Mouse (Mus musculus): Measurements from ENCODE around the gene Foxn2. TPM values are rescaled to one million over a fixed set of nuclear protein-coding genes. Genes with fewer than 3 reads are reported as not detected.

Gene Foxn2
- polyA plus RNA-seq, 1 experiment = 4.3 TPM

DNA sequence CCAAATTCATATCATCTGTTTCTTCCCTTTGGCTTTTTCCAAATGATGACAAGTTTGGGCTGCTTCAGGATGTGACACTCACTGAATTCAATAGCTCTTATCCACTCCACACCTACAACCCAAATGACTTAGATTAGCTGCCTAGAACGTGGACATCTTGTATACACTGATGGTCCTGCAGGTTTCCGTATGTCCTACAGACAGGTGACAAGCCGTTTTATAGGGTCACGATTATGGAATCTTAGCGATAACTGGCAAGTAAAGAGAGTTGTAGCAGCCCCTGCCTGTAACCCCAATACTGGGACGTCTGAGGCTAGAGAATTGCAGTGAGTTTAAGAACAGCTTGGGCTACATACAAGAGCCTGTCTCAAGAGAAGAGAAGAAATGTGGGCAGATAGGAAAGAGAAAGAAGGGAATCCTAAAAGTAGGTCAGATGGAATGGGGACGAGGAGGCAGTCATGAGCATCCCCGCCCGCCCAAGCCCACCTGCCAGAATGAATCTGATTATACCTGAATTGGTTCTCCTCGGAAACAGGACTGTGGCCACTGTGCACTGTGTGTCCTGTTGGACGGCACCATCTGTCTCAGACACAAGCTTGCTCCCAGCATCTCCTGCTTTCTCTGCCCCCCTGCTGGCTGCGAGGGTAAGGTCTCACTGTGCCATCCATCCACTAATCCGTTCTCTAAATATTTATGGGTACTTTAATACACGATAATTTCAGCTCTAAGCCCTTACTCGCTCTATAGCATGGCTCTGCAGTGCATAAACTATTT, 39.6 kb upstream of the Foxn2 start:
- Histone ChIP-seq H3ac (ENCODE audit: control insufficient read depth, insufficient read length) (no peak overlapping the region), H3K4me3 (no peak overlapping the region), H3K79me2 (ENCODE audit: control insufficient read depth, insufficient read depth) (no peaks in the 10 kb centered on the region), H3K36me3 (ENCODE audit: control insufficient read depth, insufficient read depth) (no peaks in the 10 kb centered on the region), H3K4me2 (ENCODE audit: low read depth) (no peak overlapping the region), H3K27me3 (ENCODE audit: control insufficient read depth, insufficient read depth, insufficient read length) (no peaks in the 10 kb centered on the region)
- TF ChIP-seq CEBPB (IDR thresholded peaks at IDR 0.05; ENCODE audit: insufficient read depth, poor library complexity, severe bottlenecking) (no peak), E2F4 (IDR thresholded peaks at IDR 0.05; ENCODE audit: insufficient read depth) (no peak), TCF12 (IDR thresholded peaks at IDR 0.05; ENCODE audit: insufficient read depth, poor library complexity, severe bottlenecking) (no peak), TCF3 (IDR thresholded peaks at IDR 0.05; ENCODE audit: insufficient read length, low read depth) (no peak), POLR2A (IDR thresholded peaks at IDR 0.05; ENCODE audit: insufficient read length, low read depth) (no peak), MAX (IDR thresholded peaks at IDR 0.05; ENCODE audit: low read depth) (no peak), SRF (IDR thresholded peaks at IDR 0.05; ENCODE audit: control insufficient read depth, insufficient read length, low read depth) (no peak), MYOD1 (IDR thresholded peaks at IDR 0.05; ENCODE audit: control insufficient read depth in 1 of 3, insufficient read length in 2 of 3, low read depth in 2 of 3) (no peak), POLR2AphosphoS2 (IDR thresholded peaks at IDR 0.05; ENCODE audit: insufficient read length, low read depth) (no peak)

DNA sequence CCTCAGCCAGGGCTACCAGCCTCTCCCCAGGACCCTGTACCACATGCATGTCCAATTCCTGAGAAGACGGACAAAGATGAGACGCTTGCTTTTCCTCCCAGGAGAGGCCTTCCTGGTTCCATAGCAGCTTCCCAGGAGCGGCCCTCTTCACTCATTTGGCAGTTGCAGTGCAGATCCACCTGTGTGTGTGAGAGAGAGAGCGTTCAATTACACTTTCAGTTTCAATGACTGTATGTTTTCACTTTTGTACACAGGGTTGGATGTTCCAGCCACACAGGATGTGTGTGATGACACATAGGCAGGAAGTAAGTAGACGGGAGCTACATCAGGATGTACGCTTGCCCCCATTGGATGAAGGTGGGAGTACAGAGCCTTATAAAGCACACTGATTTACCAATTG, 37.2 kb upstream of the Foxn2 start:
- TF ChIP-seq USF1 (IDR thresholded peaks at IDR 0.05; ENCODE audit: low read depth) = no peak
- no peak for TF ChIP-seq E2F4 (IDR thresholded peaks at IDR 0.05; ENCODE audit: insufficient read depth)
- TF ChIP-seq MAX (IDR thresholded peaks at IDR 0.05; ENCODE audit: low read depth) = no peak
- no peak for TF ChIP-seq POLR2A (IDR thresholded peaks at IDR 0.05; ENCODE audit: insufficient read length, low read depth)
- no peak for TF ChIP-seq CEBPB (IDR thresholded peaks at IDR 0.05; ENCODE audit: insufficient read depth, poor library complexity, severe bottlenecking)
- no peak for TF ChIP-seq TCF3 (IDR thresholded peaks at IDR 0.05; ENCODE audit: insufficient read length, low read depth)
- TF ChIP-seq REST (IDR thresholded peaks at IDR 0.05; ENCODE audit: insufficient read depth, insufficient read length) = no peak
- no peak for TF ChIP-seq SRF (IDR thresholded peaks at IDR 0.05; ENCODE audit: control insufficient read depth, insufficient read length, low read depth)
- TF ChIP-seq MYOG (IDR thresholded peaks at IDR 0.05; ENCODE audit: control insufficient read depth in 1 of 3, insufficient read depth in 1 of 3, insufficient read length in 2 of 3, low read depth in 2 of 3) = no peak
- no peak for TF ChIP-seq MYOD1 (IDR thresholded peaks at IDR 0.05; ENCODE audit: control insufficient read depth in 1 of 3, insufficient read length in 2 of 3, low read depth in 2 of 3)
- no peak for TF ChIP-seq TCF12 (IDR thresholded peaks at IDR 0.05; ENCODE audit: insufficient read depth, poor library complexity, severe bottlenecking)
- TF ChIP-seq POLR2AphosphoS2 (IDR thresholded peaks at IDR 0.05; ENCODE audit: insufficient read length, low read depth) = no peak
- H3K4me2 ChIP-seq (ENCODE audit: low read depth) = no peak overlapping the region
- no peak overlapping the region for H3ac ChIP-seq (ENCODE audit: control insufficient read depth, insufficient read length)
- H3K4me3 ChIP-seq = no peak overlapping the region
- H3K79me2 ChIP-seq (ENCODE audit: control insufficient read depth, insufficient read depth) = no peaks in the 10 kb centered on the region
- H3K36me3 ChIP-seq (ENCODE audit: control insufficient read depth, insufficient read depth) = no peaks in the 10 kb centered on the region
- H3K27me3 ChIP-seq (ENCODE audit: control insufficient read depth, insufficient read depth, insufficient read length) = no peaks in the 10 kb centered on the region

GRCm38 (mm10) chr17:88404471-88404870, 36.0 kb upstream of the Foxn2 start:
- no peak overlapping the region for H3ac ChIP-seq (ENCODE audit: control insufficient read depth, insufficient read length)
- no peaks in the 10 kb centered on the region for H3K27me3 ChIP-seq (ENCODE audit: control insufficient read depth, insufficient read depth, insufficient read length)
- H3K79me2 ChIP-seq (ENCODE audit: control insufficient read depth, insufficient read depth) = no peaks in the 10 kb centered on the region
- TF ChIP-seq SRF (IDR thresholded peaks at IDR 0.05; ENCODE audit: control insufficient read depth, insufficient read length, low read depth) (no peak), POLR2A (IDR thresholded peaks at IDR 0.05; ENCODE audit: insufficient read length, low read depth) (no peak), TCF3 (IDR thresholded peaks at IDR 0.05; ENCODE audit: insufficient read length, low read depth) (no peak), MAX (IDR thresholded peaks at IDR 0.05; ENCODE audit: low read depth) (no peak), MYOG (IDR thresholded peaks at IDR 0.05; ENCODE audit: control insufficient read depth in 1 of 3, insufficient read depth in 1 of 3, insufficient read length in 2 of 3, low read depth in 2 of 3) (no peak), E2F4 (IDR thresholded peaks at IDR 0.05; ENCODE audit: insufficient read depth) (no peak), POLR2AphosphoS2 (IDR thresholded peaks at IDR 0.05; ENCODE audit: insufficient read length, low read depth) (no peak), CEBPB (IDR thresholded peaks at IDR 0.05; ENCODE audit: insufficient read depth, poor library complexity, severe bottlenecking) (no peak)
- no peak overlapping the region for H3K4me2 ChIP-seq (ENCODE audit: low read depth)
- H3K4me3 ChIP-seq = no peak overlapping the region
- no peaks in the 10 kb centered on the region for H3K36me3 ChIP-seq (ENCODE audit: control insufficient read depth, insufficient read depth)

- Histone ChIP-seq H3K4me3 (no peak overlapping the region), H3ac (ENCODE audit: control insufficient read depth, insufficient read length) (no peak overlapping the region), H3K4me2 (ENCODE audit: low read depth) (no peak overlapping the region), H3K36me3 (ENCODE audit: control insufficient read depth, insufficient read depth) (no peaks in the 10 kb centered on the region), H3K27me3 (ENCODE audit: control insufficient read depth, insufficient read depth, insufficient read length) (no peaks in the 10 kb centered on the region), H3K79me2 (ENCODE audit: control insufficient read depth, insufficient read depth) (no peaks in the 10 kb centered on the region)
- no peak for TF ChIP-seq SRF (IDR thresholded peaks at IDR 0.05; ENCODE audit: control insufficient read depth, insufficient read length, low read depth)
- TF ChIP-seq POLR2A (IDR thresholded peaks at IDR 0.05; ENCODE audit: insufficient read length, low read depth) = no peak
Measured at GRCm38 (mm10) chr17:88405076-88405475, 35.4 kb upstream of the Foxn2 start.

DNA sequence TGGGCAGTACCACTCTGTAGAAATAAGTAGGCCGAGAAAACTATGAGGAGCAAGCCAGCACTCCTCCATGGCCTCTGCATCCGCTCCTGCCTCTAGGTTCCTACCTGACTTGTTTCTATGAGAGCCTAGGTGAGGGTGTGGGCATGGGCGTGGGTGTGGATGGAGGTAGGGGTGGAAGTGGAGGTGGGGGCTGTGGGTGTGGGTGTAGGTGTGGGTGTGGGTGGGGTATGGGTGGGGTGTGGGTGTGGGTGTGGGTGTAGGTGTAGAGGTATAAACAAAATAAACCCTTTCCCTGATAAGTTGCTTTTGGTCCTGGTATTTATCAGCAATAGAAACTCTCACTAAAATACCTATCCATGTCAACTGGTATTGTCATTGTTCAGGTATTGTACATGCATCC, 30.8 kb upstream of the Foxn2 start:
- H3K36me3 ChIP-seq (ENCODE audit: control insufficient read depth, insufficient read depth) = no peaks in the 10 kb centered on the region
- H3K79me2 ChIP-seq (ENCODE audit: control insufficient read depth, insufficient read depth) = no peaks in the 10 kb centered on the region
- TF ChIP-seq POLR2A (IDR thresholded peaks at IDR 0.05; ENCODE audit: insufficient read length, low read depth) (no peak), SRF (IDR thresholded peaks at IDR 0.05; ENCODE audit: control insufficient read depth, insufficient read length, low read depth) (no peak), POLR2AphosphoS2 (IDR thresholded peaks at IDR 0.05; ENCODE audit: insufficient read length, low read depth) (no peak), E2F4 (IDR thresholded peaks at IDR 0.05; ENCODE audit: insufficient read depth) (no peak), USF1 (IDR thresholded peaks at IDR 0.05; ENCODE audit: low read depth) (no peak), MYOD1 (IDR thresholded peaks at IDR 0.05; ENCODE audit: control insufficient read depth in 1 of 3, insufficient read length in 2 of 3, low read depth in 2 of 3) (no peak), MYOG (IDR thresholded peaks at IDR 0.05; ENCODE audit: control insufficient read depth in 1 of 3, insufficient read depth in 1 of 3, insufficient read length in 2 of 3, low read depth in 2 of 3) (no peak), REST (IDR thresholded peaks at IDR 0.05; ENCODE audit: insufficient read depth, insufficient read length) (no peak), TCF3 (IDR thresholded peaks at IDR 0.05; ENCODE audit: insufficient read length, low read depth) (no peak), MAX (IDR thresholded peaks at IDR 0.05; ENCODE audit: low read depth) (no peak), CEBPB (IDR thresholded peaks at IDR 0.05; ENCODE audit: insufficient read depth, poor library complexity, severe bottlenecking) (no peak), TCF12 (IDR thresholded peaks at IDR 0.05; ENCODE audit: insufficient read depth, poor library complexity, severe bottlenecking) (no peak)
- H3K4me3 ChIP-seq = no peak overlapping the region
- H3K27me3 ChIP-seq (ENCODE audit: control insufficient read depth, insufficient read depth, insufficient read length) = no peaks in the 10 kb centered on the region
- no peak overlapping the region for H3K4me2 ChIP-seq (ENCODE audit: low read depth)
- no peak overlapping the region for H3ac ChIP-seq (ENCODE audit: control insufficient read depth, insufficient read length)
